Mouse (Mus musculus) intestine, postnatal 0 days (tissue): ENCODE measurements around the gene Aoc1. TPM values are rescaled to one million over a fixed set of nuclear protein-coding genes. Genes with fewer than 3 reads are reported as not detected.
A peak's percentile ranks its signal among the peaks of the same experiment; 100 is the strongest.

Experiments used
- ATAC-seq: fragments of 200-750 bp; cut with Nextera tagmentation; 2 replicates; pipeline ENCODE4 v1.8.0; 2017; ENCODE audit warnings: mild to moderate bottlenecking, moderate TSS enrichment, moderate library complexity
- H3K27ac ChIP-seq: fragments of 300-500 bp; sonication (generic); 2 replicates; pipeline ENCODE4 v1.5.1; 2014; ENCODE audit warnings: mild to moderate bottlenecking, low read depth, low read length, moderate library complexity
- H3K27me3 ChIP-seq: fragments of 300-500 bp; sonication (generic); replicated peaks from 2 replicates; pipeline ENCODE4 v1.6.1; 2014; ENCODE audit warnings: low read length, mixed read lengths; ENCODE audit not compliant: control insufficient read depth, insufficient read depth
- H3K36me3 ChIP-seq: fragments of 300-500 bp; sonication (generic); 2 replicates; pipeline ENCODE4 v1.6.1; 2014; ENCODE audit warnings: mild to moderate bottlenecking, moderate library complexity; ENCODE audit not compliant: control insufficient read depth, insufficient read depth
- H3K4me1 ChIP-seq: fragments of 300-500 bp; sonication (generic); replicated peaks from 2 replicates; pipeline ENCODE4 v1.6.1; 2014; ENCODE audit warnings: antibody characterized with exemption, low read length, mixed read lengths; ENCODE audit not compliant: control insufficient read depth, insufficient read depth
- H3K4me2 ChIP-seq: fragments of 300-500 bp; sonication (generic); replicated peaks from 2 replicates; pipeline ENCODE4 v1.6.1; 2014; ENCODE audit warnings: low read depth, mild to moderate bottlenecking, moderate library complexity
- H3K4me3 ChIP-seq: fragments of 300-500 bp; sonication (generic); 2 replicates; pipeline ENCODE4 v1.5.1; 2014; ENCODE audit warnings: low read depth, low read length
- H3K9ac ChIP-seq: fragments of 300-500 bp; sonication (generic); 2 replicates; pipeline ENCODE4 v1.6.1; 2014; ENCODE audit warnings: mild to moderate bottlenecking, low read depth, low read length
- H3K9me3 ChIP-seq: fragments of 300-500 bp; sonication (generic); 2 replicates; pipeline ENCODE4 v1.6.1; 2016; ENCODE audit warnings: mixed run types; ENCODE audit not compliant: control insufficient read depth
- CTCF ChIP-seq: sonication (generic); IDR thresholded peaks from 2 replicates; pipeline ENCODE4 v1.5.1; 2016; ENCODE audit warnings: low read depth, mild to moderate bottlenecking, control low read depth, antibody characterized with exemption, moderate library complexity
- WGBS: fragments of 180-500 bp; shearing (Covaris S2); extraction: QIAGEN DNeasy Blood & Tissue Kit; methylation state at CpG from one replicate; pipeline ENCODE4 v1.1.7; 2014; 5-methylcytosine and 5-hydroxymethylcytosine counted together
- polyA plus RNA-seq: library from polyadenylated mRNA; unstranded; fragments of >200 nt; fragmentation: Nextera tagmentation; extraction: Ambion mirVana; gene quantifications from 2 replicates; pipeline ENCODE4 v1.2.1, GENCODE M21; 2015

Aoc1 gene
- polyA plus RNA-seq, 1 experiment from 2014 or later: 101 TPM

GRCm38 (mm10) chr6:48857613-48858302 is 14.9 kb upstream of the Aoc1 start:
- Histone ChIP-seq H3K27ac (0 out of 2 replicates have a peak overlapping the region, but pooled peaks have one; percentile 4), H3K4me2 (no peak overlapping the region), H3K27me3 (no peaks in the 10 kb centered on the region), H3K9ac (no peak overlapping the region), H3K36me3 (no peaks in the 10 kb centered on the region), H3K4me1 (no peaks in the 10 kb centered on the region), H3K4me3 (no peak overlapping the region), H3K9me3 (no peaks in the 10 kb centered on the region)
- 38% methylated on average over 8 of the region's 8 CpGs for WGBS
- peak; percentile 64 for TF ChIP-seq CTCF
- ATAC-seq: no peak

GRCm38 (mm10) chr6:48860130-48860815 is 12.4 kb upstream of the Aoc1 start:
- Histone ChIP-seq H3K27me3 (no peaks in the 10 kb centered on the region), H3K4me3 (peak overlapping the region; percentile 27; the same call in 1 of the 2 replicates), H3K4me2 (peak overlapping the region; percentile 62), H3K4me1 (no peaks in the 10 kb centered on the region), H3K27ac (no peak overlapping the region), H3K9ac (peak overlapping the region; percentile 32; the same call in 1 of the 2 replicates), H3K9me3 (no peaks in the 10 kb centered on the region), H3K36me3 (no peaks in the 10 kb centered on the region)
- ATAC-seq: peak; percentile 60
- peak; percentile 85 for TF ChIP-seq CTCF
- WGBS: 15% methylated on average over 23 of the region's 23 CpGs

GRCm38 (mm10) chr6:48860851-48861250 is 11.8 kb upstream of the Aoc1 start:
- Histone ChIP-seq H3K36me3 (no peaks in the 10 kb centered on the region), H3K4me3 (no peak overlapping the region), H3K4me1 (no peaks in the 10 kb centered on the region), H3K4me2 (peak overlapping the region; percentile 62; the same call in 1 of the 2 replicates), H3K27me3 (no peaks in the 10 kb centered on the region), H3K27ac (no peak overlapping the region), H3K9ac (no peak overlapping the region), H3K9me3 (no peaks in the 10 kb centered on the region)
- WGBS: 95% methylated on average over 1 of the region's 1 CpGs
- ATAC-seq: no peak
- TF ChIP-seq CTCF: no peak

- 79% methylated on average over 12 of the region's 12 CpGs for WGBS
- Histone ChIP-seq H3K4me2 (no peak overlapping the region), H3K27me3 (no peaks in the 10 kb centered on the region), H3K4me3 (no peak overlapping the region), H3K36me3 (no peaks in the 10 kb centered on the region), H3K27ac (no peak overlapping the region), H3K9ac (no peak overlapping the region), H3K9me3 (no peaks in the 10 kb centered on the region), H3K4me1 (no peaks in the 10 kb centered on the region)
- TF ChIP-seq CTCF: no peak
- ATAC-seq: no peak
These were observed 10.9 kb upstream of the Aoc1 start for GRCm38 (mm10) chr6:48861616-48862280.

- ATAC-seq: no peak
- Histone ChIP-seq H3K27ac (no peak overlapping the region), H3K9me3 (no peaks in the 10 kb centered on the region), H3K4me1 (no peaks in the 10 kb centered on the region), H3K4me2 (no peak overlapping the region), H3K36me3 (no peaks in the 10 kb centered on the region), H3K4me3 (no peak overlapping the region), H3K9ac (no peak overlapping the region), H3K27me3 (no peaks in the 10 kb centered on the region)
- TF ChIP-seq CTCF: no peak
- WGBS: 76% methylated on average over 4 of the region's 4 CpGs
These were observed 9.9 kb upstream of the Aoc1 start for GRCm38 (mm10) chr6:48862816-48863215.

GRCm38 (mm10) chr6:48863488-48863887 is 9.2 kb upstream of the Aoc1 start:
- no peak overlapping the region for H3K4me3 ChIP-seq
- TF ChIP-seq CTCF: no peak
- no peak overlapping the region for H3K9ac ChIP-seq
- no peaks in the 10 kb centered on the region for H3K27me3 ChIP-seq
- H3K4me2 ChIP-seq: no peak overlapping the region
- WGBS: 77% methylated on average over 7 of the region's 7 CpGs
- no peaks in the 10 kb centered on the region for H3K4me1 ChIP-seq
- H3K27ac ChIP-seq: no peak overlapping the region
- no peaks in the 10 kb centered on the region for H3K9me3 ChIP-seq
- no peaks in the 10 kb centered on the region for H3K36me3 ChIP-seq
- no peak for ATAC-seq
